Mouse (Mus musculus) liver, adult (tissue): ENCODE results near the gene Scn10a.

Experiments used
- GATA4 ChIP-seq: IDR thresholded peaks from 2 replicates; pipeline ENCODE4 v1.6.1; 2014; ENCODE audit warnings: mild to moderate bottlenecking, low read length; ENCODE audit not compliant: insufficient replicate concordance

Scn10a gene

DNA sequence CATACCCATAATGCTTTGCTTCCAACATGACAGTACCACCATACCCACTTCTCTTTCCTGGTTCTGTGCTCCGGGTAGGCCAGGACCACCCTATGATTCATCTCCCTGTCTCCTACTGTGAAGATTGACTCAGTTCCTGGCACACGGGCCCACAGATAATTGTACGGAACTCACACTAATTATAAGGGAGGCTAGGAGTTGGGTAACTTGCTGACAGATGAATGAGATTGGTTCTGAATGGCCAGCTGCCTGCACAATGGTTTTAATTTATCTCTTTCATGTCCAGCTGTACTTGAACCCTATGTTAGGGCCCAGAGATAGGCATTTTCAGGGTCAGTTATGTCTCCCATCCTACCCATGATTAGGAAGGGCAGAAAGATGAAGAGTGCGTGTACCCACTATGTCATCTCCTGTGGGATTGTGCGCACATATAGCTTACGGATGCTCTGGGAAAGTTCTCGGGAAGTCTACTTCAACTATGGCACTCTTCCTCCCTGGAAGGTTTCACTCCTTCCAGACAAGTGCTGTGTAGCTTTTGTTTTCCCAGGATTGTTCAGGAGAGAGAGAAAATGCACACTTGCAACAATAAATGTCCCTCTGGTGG, 108.5 kb downstream of the Scn10a start:
- TF ChIP-seq GATA4 = no peak

DNA sequence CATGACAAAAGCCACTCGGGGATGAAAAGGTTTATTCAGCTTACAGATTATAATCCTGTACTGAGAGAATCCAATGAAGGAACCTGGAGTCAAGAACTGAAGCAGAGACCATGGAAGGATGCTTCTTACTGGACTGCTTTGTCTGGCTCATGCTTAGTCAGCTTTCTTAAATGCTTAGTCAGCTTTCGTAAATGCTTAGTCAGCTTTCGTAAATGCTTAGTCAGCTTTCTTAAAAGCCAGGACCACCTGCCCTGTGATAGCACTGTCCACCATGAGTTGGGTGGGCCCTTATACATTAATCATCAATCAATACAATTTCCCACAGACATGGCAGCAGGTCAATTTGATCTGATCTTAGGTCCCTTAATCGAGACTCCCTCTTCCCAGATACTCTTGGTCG, 112.2 kb downstream of the Scn10a start:
- no peak for TF ChIP-seq GATA4

DNA sequence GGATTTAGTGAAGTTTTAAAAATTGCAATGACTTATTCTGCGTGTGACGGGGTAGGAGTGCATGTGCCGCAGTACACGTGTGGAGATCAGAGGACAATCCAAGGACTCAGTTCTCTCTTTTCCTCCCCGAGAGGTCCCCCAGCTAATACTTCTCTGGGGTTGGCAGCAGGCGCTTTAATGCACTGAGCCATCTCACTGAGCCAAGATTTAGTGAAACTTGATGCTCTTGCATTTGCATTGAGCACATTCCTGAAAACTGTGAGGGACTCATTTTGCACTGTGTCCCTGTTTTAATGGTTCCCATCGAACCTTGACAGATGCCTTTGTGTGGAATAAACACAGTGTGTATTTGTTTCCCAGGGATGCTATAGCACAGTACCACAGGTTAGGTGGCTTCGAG, 114.5 kb downstream of the Scn10a start:
- no peak for TF ChIP-seq GATA4

DNA sequence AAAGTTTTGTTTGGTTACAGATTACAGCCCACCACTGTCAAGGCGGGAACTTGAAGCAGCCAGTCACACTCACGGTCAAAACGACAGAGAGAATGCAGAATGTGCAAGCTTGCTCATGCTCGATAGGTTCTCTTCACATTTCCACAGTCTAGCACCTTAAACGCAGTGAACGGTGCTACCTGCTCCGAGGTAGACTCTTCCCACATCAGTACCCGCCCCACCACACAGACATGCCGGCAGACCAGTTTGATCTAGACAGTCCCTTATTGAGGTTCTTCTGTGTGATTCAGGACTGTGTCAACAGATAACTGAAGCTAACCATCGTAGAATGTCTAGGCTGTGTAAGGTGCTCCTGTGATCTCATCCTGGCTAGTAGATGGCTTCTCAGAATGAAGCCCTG, 120.6 kb downstream of the Scn10a start:
- no peak for TF ChIP-seq GATA4

DNA sequence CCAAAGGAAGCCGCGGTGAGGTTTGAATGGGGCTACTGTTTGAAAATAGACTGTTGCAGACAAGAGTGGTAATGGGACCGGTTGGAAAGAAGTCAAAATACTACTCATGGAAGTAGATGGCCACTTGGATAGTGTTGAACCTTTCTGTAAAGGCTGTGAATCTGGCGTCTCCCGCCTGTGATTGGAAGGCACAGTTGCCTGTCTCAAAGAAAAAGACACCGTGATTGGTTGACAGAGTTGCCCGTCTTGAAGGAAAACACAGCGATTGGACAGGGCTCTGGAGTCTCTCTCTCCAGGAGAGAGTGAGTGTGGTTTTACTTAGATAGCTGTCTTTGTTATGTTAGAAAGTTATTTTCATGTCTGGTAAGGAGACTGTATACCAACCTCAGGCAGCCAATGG, 121.8 kb downstream of the Scn10a start:
- TF ChIP-seq GATA4 = no peak

DNA sequence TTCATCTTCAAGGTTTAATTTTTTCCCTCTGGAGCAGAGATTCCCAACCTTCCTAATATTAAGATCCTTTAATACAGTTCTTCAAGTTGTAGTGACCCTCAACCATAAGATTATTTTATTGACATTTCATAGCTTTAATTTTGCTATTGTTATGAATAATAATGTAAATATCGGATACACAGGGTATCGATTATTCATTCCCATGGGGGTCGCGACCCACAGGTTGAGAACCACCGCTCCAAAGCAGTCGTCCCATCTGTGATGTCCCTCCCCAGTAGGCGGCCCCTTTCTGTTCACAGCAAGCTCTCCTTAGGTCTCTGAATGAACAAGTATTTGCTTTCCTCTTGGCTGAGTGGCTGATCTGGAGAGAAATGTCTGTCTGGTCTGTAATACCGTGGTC, 129.5 kb downstream of the Scn10a start:
- TF ChIP-seq GATA4 = no peak

DNA sequence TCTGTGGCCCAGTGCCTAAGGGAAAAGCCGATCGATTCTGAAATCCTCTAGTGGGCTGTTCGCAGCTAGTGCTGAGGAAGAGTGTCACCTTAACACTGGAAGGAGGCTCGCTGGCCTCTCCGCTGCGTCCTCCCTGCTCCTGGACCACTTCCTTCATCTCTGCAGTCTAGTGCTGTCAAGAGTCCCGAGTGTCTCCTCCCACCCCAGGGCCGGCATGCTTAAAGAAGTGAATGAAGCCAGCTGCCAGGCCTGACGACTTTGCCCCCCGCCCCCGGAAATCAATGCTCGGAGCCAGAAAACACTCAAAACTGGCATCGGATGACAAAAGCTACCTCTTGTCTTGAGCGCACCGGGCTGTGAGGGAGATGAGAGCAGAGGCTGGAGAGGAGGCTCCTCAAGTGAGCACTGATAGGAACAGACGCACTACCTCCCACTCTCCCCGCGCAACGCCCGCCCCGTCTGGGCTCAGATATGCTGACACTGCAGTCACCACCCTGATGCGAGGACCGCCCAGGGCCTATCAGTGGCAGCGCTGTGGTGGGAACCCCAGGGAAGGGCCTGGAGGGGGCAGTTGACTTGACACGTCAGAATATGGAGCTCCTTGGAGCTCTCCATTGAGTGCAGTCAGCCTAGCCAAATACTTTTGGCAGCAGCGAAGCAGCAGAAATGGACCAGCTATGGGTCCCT, 130.2 kb downstream of the Scn10a start:
- no peak for TF ChIP-seq GATA4

DNA sequence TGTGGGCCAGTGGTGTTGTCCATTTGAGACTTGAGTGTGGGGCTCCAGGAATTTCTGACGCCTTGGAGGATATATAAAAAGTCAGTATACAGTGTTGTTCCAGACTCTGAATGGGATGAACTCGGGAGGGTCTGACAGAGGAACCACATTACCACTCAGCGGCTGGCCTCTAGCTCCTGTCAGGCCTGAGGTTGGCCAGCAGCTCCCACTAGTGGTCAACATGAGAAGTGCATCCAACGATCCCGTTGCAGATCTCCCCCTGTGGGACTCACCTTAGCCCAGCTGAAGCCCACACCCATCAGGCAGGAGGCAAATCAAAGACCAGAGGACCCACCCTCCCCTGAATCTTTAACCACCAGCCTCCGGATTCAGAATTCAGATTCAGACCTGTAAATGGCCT, 138.5 kb downstream of the Scn10a start:
- no peak for TF ChIP-seq GATA4

DNA sequence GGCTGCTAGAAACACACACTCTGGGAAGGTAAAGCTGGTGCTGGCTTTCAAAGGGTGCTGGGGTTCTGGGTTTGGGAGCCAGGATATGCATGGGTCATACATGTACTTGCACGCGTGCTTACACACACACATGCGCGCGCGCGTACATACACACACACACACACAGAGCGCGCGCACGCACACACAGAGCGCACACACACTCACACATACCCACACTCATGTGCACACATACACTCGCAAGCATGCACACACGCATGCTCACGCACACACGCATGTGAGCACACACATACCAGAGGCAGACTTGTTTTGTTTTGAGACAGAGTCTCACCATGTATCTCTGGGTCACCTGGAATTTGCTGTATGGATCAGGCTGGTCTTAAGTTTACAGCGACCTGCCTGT, 138.9 kb downstream of the Scn10a start:
- TF ChIP-seq GATA4 = no peak

DNA sequence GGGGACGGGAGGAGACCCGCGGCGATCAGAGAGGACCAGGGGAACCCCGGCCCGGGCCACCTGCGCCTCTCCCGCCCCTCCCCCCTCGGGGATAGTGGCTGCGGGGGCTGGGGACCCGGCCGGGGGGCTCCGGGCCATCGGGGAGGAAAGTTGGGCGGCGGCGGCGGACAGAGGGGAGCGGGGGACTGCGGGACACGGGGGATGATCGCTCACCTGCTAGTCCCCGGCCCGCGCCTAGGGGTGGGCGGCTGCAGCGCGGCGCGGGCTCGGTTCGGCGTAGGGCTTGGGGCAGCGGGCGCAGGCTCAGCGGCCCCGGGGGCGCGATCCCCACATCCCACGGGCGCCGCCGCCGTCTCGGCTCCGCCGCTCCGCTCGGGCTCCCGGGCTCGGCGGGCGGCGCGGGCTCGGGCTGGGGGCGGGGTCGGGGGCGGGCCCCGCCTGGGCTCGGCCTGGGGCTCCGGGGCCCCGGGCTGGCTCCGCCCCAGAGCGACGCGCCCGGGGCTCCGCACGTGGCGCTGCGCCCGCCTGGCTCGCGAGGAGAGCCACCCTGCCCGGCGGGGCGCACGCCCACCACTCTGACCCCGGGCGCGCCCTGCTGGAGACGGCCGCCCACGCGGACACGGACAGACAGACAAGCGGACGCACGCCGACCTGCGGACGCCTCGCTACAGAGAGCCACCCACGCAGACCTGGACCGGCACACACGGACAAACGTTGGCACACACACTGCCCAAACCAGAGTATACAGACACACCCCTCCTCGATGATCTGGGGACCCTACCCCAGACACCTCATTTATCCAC, 140.3 kb downstream of the Scn10a start, which contains the start of gene Scn5a:
Scn5a (minus strand) TSS at position 381 of the 803 bp plus-strand sequence.
- no peak for TF ChIP-seq GATA4

DNA sequence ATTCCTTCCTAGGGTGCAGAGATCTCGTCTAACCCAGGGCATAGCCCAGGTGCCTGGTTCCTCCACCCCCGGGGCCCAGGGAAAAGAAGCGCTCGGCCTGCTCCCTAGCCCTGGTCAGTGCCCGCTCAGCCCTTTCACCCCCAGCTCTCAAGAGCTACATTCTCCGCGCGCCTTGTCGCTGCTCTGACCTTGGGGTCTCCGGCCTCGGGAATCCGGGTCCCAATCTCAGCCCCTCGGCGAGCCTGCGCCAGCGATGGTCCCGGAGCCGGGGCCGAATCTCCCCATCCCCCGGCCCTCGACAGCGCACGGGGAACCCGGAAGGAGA, 140.8 kb downstream of the Scn10a start:
- TF ChIP-seq GATA4 = no peak

DNA sequence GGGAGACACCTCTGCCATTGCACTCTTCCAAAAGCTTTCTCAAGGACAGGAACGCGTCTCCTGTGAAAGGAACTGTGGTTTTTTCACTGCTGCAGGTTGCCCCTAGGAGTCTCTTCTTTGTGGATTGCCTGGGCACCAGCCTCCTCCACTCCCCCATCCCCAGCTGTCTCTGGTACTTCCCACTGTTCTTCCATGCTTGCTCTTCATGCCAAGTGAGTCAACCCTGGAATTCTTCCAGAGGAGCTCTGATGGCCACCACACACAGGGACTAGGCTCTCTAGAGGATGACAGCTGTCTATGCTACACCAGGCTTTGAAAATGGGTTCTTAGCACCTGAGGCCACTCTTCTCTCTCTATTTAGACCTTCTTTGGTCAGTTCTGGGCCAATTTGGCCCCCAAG, 142.1 kb downstream of the Scn10a start:
- TF ChIP-seq GATA4 = no peak

DNA sequence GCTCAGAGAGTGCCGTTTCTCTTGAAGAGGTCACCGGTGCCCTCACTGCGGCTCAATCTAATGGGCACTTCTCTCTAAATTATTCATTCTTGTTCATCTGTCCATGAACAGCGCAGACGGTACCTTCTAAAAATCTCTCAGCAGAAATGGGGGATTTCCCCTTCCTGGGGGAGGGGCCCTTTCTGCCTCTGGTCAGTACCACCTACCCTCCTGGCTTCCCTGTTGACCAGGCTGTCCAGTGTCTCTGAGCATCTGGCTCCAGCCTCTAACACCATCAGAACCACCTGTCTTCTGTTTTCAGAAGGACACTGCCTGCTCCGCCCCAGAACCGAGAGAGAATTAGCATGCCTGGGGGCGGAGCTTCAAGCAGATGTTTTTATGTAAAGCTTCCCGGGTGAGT, 143.4 kb downstream of the Scn10a start:
- TF ChIP-seq GATA4 = no peak

DNA sequence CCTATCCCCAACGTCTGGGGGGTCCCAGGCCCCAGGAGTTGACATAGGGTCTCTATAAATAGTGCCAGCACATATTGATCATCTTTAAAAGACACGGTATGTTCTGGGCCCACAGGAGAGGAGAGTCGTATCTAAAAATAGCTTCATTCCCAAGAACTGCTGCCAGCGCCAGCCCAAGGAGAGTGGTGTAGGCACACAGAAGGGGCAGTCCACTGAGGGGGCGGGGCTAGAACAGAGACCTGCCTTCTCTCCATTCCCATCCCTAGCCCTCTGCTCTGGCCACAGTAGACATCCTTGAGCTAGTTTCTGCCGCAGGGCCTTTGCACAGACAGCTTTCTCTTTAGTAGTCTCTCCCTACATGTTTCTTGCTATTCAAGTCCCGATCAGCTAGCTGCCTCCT, 144.8 kb downstream of the Scn10a start:
- no peak for TF ChIP-seq GATA4

DNA sequence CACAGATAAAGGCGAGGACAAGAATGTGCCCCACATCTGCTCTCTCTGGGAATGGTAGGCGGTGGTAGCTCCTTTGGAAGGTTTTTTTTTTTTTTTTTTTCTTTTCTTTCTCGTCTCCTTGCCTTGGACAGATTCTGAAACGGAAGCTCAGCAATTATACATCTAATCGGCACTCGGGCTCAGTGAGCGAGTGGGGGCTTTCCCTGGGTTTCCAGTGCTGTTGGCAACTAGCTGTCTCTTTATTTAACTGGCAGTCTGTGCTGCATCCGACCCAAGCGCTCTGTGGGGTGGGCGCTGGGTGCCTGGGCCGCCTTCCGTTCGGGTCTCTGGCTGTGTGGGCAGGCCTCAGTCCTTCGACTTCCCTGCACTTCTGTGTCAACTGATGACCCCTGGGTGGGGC, 146.1 kb downstream of the Scn10a start:
- TF ChIP-seq GATA4 = no peak

DNA sequence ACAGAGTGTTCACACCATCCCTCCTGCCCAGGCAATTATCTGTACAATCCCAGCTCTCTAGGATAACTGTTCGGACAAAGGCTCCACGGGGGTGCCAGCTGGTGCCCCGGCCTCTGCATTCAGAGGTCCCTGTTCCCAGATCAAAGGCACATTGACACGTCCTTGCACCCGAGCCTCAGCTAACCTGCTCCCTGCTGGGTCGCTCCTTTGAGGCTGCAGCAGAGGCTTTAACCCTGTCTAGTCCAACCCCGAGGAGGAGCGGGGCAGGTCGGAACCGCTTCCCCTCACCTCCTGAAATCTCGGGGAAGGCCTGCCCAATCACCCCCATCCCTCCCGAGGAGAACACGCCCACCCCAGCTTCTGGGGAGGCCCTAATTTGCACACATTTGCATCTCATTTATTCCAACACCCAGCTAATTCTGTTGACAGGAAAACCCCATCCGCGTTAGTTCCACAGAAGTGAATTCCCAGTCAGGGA, 147.7 kb downstream of the Scn10a start:
- TF ChIP-seq GATA4 = no peak
